Mouse (Mus musculus): ENCODE measurements at regions not wholly inside any gene's neighbourhood (a gene's known extent, or its start where the extent isn't known, plus 50 kb on each side); places are given as distances from the start of the nearest gene placed in this dataset.

GRCm38 (mm10) chr6:127356442-127356841 is 90.2 kb upstream of the Parp11 start:
- H3K27me3 ChIP-seq (ENCODE audit: control insufficient read depth, insufficient read depth, low read length, poor library complexity, severe bottlenecking), result no peaks in the 10 kb centered on the region

GRCm38 (mm10) chr6:127358805-127359204 is 87.8 kb upstream of the Parp11 start:
- Histone ChIP-seq H3K4me1 (ENCODE audit: control insufficient read depth, insufficient read depth, low read length) (no peaks in the 10 kb centered on the region), H3K36me3 (ENCODE audit: control insufficient read depth, insufficient read depth, low read length, poor library complexity, severe bottlenecking) (no peaks in the 10 kb centered on the region), H3K9ac (ENCODE audit: low read depth, poor library complexity, severe bottlenecking) (no peak overlapping the region), H3K27me3 (ENCODE audit: control insufficient read depth, insufficient read depth, low read length, poor library complexity, severe bottlenecking) (no peaks in the 10 kb centered on the region), H3K9me3 (replicated peaks; ENCODE audit: control insufficient read depth, insufficient read depth, low read length, poor library complexity, severe bottlenecking) (no peaks in the 10 kb centered on the region), H3K4me3 (ENCODE audit: low read depth, low read length) (no peak overlapping the region), H3K27ac (ENCODE audit: insufficient read depth, low read length) (no peak overlapping the region)
- TF ChIP-seq EP300 (IDR thresholded peaks at IDR 0.05; ENCODE audit: insufficient read depth, low read depth, low read length) (no peak), CTCF (IDR thresholded peaks at IDR 0.05; ENCODE audit: low read depth, low read length) (no peak), POLR2A (IDR thresholded peaks at IDR 0.05; ENCODE audit: insufficient read depth, low read length) (no peak)

More at GRCm38 (mm10) chr6:127356442-127356841, 90.2 kb upstream of the Parp11 start:
- no peaks in the 10 kb centered on the region for H3K36me3 ChIP-seq (ENCODE audit: control insufficient read depth, insufficient read depth, low read length, poor library complexity, severe bottlenecking)
- TF ChIP-seq EP300 (IDR thresholded peaks at IDR 0.05; ENCODE audit: insufficient read depth, low read depth, low read length) (no peak), POLR2A (IDR thresholded peaks at IDR 0.05; ENCODE audit: insufficient read depth, low read length) (no peak), CTCF (IDR thresholded peaks at IDR 0.05; ENCODE audit: low read depth, low read length) (no peak)
- no peak overlapping the region for H3K4me3 ChIP-seq (ENCODE audit: low read depth, low read length)
- H3K27ac ChIP-seq (ENCODE audit: insufficient read depth, low read length), result no peak overlapping the region
- H3K4me1 ChIP-seq (ENCODE audit: control insufficient read depth, insufficient read depth, low read length), result no peaks in the 10 kb centered on the region
- no peaks in the 10 kb centered on the region for H3K9me3 ChIP-seq (replicated peaks; ENCODE audit: control insufficient read depth, insufficient read depth, low read length, poor library complexity, severe bottlenecking)
- H3K9ac ChIP-seq (ENCODE audit: low read depth, poor library complexity, severe bottlenecking), result no peak overlapping the region

DNA sequence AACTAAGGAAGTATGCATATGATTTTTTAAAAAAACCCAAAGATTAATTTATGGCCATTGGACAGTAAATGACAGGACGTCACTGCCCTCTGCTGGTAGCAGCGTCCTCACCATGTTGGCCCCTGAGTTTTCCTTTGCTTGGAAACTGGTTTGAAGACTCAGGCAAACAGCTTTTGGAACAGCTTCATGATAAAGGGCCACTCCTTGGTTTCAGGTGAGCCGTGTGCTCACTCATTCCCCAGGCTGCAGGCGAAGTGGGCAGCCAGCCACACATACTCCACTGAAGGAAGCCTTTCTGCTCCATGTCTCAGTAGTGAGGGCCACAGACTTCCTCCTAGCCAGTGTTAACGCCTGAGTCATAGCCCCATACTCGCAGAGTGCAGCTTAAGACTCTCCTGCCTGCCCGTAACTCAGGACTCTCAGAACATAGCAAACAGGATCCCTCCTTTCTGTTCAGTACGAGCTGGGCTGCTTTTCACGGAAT is 87.2 kb upstream of the Parp11 start:
- H3K4me3 ChIP-seq (ENCODE audit: low read depth, low read length), result no peak overlapping the region
- H3K27me3 ChIP-seq (ENCODE audit: control insufficient read depth, insufficient read depth, low read length, poor library complexity, severe bottlenecking), result no peaks in the 10 kb centered on the region
- H3K4me1 ChIP-seq (ENCODE audit: control insufficient read depth, insufficient read depth, low read length), result no peaks in the 10 kb centered on the region
- H3K9ac ChIP-seq (ENCODE audit: low read depth, poor library complexity, severe bottlenecking), result no peak overlapping the region
- H3K9me3 ChIP-seq (replicated peaks; ENCODE audit: control insufficient read depth, insufficient read depth, low read length, poor library complexity, severe bottlenecking), result no peaks in the 10 kb centered on the region
- H3K27ac ChIP-seq (ENCODE audit: insufficient read depth, low read length), result no peak overlapping the region
- TF ChIP-seq EP300 (IDR thresholded peaks at IDR 0.05; ENCODE audit: insufficient read depth, low read depth, low read length) (no peak), CTCF (IDR thresholded peaks at IDR 0.05; ENCODE audit: low read depth, low read length) (peak; percentile 72), POLR2A (IDR thresholded peaks at IDR 0.05; ENCODE audit: insufficient read depth, low read length) (no peak)
- no peaks in the 10 kb centered on the region for H3K36me3 ChIP-seq (ENCODE audit: control insufficient read depth, insufficient read depth, low read length, poor library complexity, severe bottlenecking)

- no peak overlapping the region for H3K9ac ChIP-seq (ENCODE audit: low read depth, poor library complexity, severe bottlenecking)
- H3K36me3 ChIP-seq (ENCODE audit: control insufficient read depth, insufficient read depth, low read length, poor library complexity, severe bottlenecking), result no peaks in the 10 kb centered on the region
- no peaks in the 10 kb centered on the region for H3K4me1 ChIP-seq (ENCODE audit: control insufficient read depth, insufficient read depth, low read length)
- TF ChIP-seq CTCF (IDR thresholded peaks at IDR 0.05; ENCODE audit: low read depth, low read length) (no peak), POLR2A (IDR thresholded peaks at IDR 0.05; ENCODE audit: insufficient read depth, low read length) (no peak), EP300 (IDR thresholded peaks at IDR 0.05; ENCODE audit: insufficient read depth, low read depth, low read length) (no peak)
- H3K4me3 ChIP-seq (ENCODE audit: low read depth, low read length), result no peak overlapping the region
- no peaks in the 10 kb centered on the region for H3K27me3 ChIP-seq (ENCODE audit: control insufficient read depth, insufficient read depth, low read length, poor library complexity, severe bottlenecking)
- no peak overlapping the region for H3K27ac ChIP-seq (ENCODE audit: insufficient read depth, low read length)
- H3K9me3 ChIP-seq (replicated peaks; ENCODE audit: control insufficient read depth, insufficient read depth, low read length, poor library complexity, severe bottlenecking), result no peaks in the 10 kb centered on the region
These were observed 84.5 kb upstream of the Parp11 start for GRCm38 (mm10) chr6:127362166-127362565.

DNA sequence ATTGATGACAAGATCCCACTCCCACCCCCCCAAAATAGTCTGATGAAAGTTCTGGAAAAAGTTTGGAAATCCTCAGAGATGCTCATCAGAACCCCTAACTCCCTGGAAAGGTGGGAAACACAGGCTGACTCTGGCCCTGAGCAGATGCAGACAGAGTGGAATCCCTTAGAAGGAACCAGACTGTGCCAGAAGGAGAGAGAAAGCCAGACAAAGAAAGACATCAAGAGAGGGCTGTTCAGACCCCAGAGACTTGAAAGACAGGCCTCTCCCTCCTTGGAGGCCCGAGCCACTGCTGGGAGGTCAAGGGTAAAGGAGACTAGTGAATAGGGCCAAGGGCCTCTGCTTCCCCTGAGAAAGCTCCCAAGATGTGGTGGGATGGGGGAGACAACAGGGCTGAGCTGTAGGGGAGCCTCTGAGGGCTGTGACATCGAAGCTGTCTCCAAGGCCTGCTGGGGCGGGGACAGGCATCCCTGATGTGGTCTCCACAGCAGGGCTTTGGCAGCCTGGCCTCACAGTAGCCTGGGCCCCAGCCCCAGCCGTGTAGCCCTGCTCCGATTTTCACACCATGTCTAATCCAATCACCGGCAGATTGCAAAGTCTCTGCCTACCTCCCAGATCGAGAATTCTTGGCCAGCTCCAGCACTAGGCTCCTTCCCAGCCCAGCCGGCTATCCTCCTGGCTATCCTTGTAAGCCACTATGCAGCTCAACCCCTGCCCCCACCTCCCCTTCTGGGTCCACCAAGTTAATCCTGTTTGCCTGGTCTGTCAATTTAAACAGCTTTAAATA is 83.5 kb upstream of the Parp11 start:
- H3K36me3 ChIP-seq (ENCODE audit: control insufficient read depth, insufficient read depth, low read length, poor library complexity, severe bottlenecking), result no peaks in the 10 kb centered on the region
- H3K4me1 ChIP-seq (ENCODE audit: control insufficient read depth, insufficient read depth, low read length), result no peaks in the 10 kb centered on the region
- H3K4me3 ChIP-seq (ENCODE audit: low read depth, low read length), result no peak overlapping the region
- no peak overlapping the region for H3K27ac ChIP-seq (ENCODE audit: insufficient read depth, low read length)
- no peaks in the 10 kb centered on the region for H3K9me3 ChIP-seq (replicated peaks; ENCODE audit: control insufficient read depth, insufficient read depth, low read length, poor library complexity, severe bottlenecking)
- TF ChIP-seq POLR2A (IDR thresholded peaks at IDR 0.05; ENCODE audit: insufficient read depth, low read length), result no peak
- TF ChIP-seq EP300 (IDR thresholded peaks at IDR 0.05; ENCODE audit: insufficient read depth, low read depth, low read length), result no peak
- TF ChIP-seq CTCF (IDR thresholded peaks at IDR 0.05; ENCODE audit: low read depth, low read length), result no peak
- no peak overlapping the region for H3K9ac ChIP-seq (ENCODE audit: low read depth, poor library complexity, severe bottlenecking)
- H3K27me3 ChIP-seq (ENCODE audit: control insufficient read depth, insufficient read depth, low read length, poor library complexity, severe bottlenecking), result no peaks in the 10 kb centered on the region

DNA sequence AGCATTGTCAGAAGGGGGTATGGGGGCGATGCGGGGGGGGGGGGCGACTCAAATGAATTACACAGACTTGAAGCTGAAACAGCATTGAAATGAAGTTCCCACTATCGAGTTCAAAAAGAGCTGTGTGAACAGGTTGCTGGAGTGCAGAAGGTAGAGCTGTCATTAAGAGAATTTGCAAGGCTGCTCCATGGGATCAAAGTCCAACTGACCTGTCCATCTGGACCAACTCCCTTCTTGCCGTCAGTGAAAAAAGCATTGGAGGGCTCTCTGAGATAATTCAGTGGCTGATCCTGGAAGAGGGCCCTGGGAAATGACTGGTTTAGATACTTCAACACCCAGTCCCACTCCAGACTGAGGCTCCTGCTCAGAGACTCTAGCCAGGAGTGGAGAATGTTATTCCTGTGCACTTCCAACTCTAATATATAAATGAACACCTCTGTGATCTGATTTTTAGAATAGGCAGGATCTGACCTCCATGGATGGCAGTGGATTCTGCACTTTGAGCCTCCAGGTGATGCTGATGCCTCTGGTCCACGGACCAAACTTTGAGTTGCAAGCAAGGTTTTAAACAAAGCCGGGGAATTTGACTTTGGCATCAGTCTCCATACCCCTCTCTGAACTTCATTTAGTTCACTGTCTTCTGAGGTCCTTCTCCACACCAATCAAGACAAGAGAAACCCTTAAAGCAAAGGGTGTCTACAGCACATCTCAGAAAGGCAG is 82.6 kb upstream of the Parp11 start:
- Histone ChIP-seq H3K36me3 (ENCODE audit: control insufficient read depth, insufficient read depth, low read length, poor library complexity, severe bottlenecking) (no peaks in the 10 kb centered on the region), H3K9me3 (replicated peaks; ENCODE audit: control insufficient read depth, insufficient read depth, low read length, poor library complexity, severe bottlenecking) (no peaks in the 10 kb centered on the region), H3K27ac (ENCODE audit: insufficient read depth, low read length) (no peak overlapping the region), H3K4me1 (ENCODE audit: control insufficient read depth, insufficient read depth, low read length) (no peaks in the 10 kb centered on the region), H3K4me3 (ENCODE audit: low read depth, low read length) (no peak overlapping the region), H3K9ac (ENCODE audit: low read depth, poor library complexity, severe bottlenecking) (no peak overlapping the region), H3K27me3 (ENCODE audit: control insufficient read depth, insufficient read depth, low read length, poor library complexity, severe bottlenecking) (no peaks in the 10 kb centered on the region)
- TF ChIP-seq EP300 (IDR thresholded peaks at IDR 0.05; ENCODE audit: insufficient read depth, low read depth, low read length), result no peak
- no peak for TF ChIP-seq POLR2A (IDR thresholded peaks at IDR 0.05; ENCODE audit: insufficient read depth, low read length)
- no peak for TF ChIP-seq CTCF (IDR thresholded peaks at IDR 0.05; ENCODE audit: low read depth, low read length)
